Mouse (Mus musculus) midbrain, embryonic 12.5 days (tissue): ENCODE results near the gene Tcte2. TPM values are rescaled to one million over a fixed set of nuclear protein-coding genes. Genes with fewer than 3 reads are reported as not detected.
A peak's percentile ranks its signal among the peaks of the same experiment; 100 is the strongest.

Experiments used
- ATAC-seq: fragments of 200-750 bp; cut with Nextera tagmentation; 2 replicates; pipeline ENCODE4 v1.8.0; 2017; ENCODE audit warnings: low read depth, moderate TSS enrichment, moderate library complexity; ENCODE audit not compliant: low FRiP score
- H3K27ac ChIP-seq: fragments of 300-500 bp; sonication (generic); replicated peaks from 2 replicates; pipeline ENCODE4 v1.5.1; 2016; ENCODE audit warnings: mild to moderate bottlenecking
- H3K27me3 ChIP-seq: fragments of 300-500 bp; sonication (generic); 2 replicates; pipeline ENCODE4 v1.6.1; 2016; ENCODE audit warnings: mild to moderate bottlenecking
- H3K36me3 ChIP-seq: fragments of 300-500 bp; sonication (generic); 2 replicates; pipeline ENCODE4 v1.6.1; 2016
- H3K4me1 ChIP-seq: fragments of 300-500 bp; sonication (generic); 2 replicates; pipeline ENCODE4 v1.6.1; 2016
- H3K4me2 ChIP-seq: fragments of 300-500 bp; sonication (generic); replicated peaks from 2 replicates; pipeline ENCODE4 v1.6.1; 2016; ENCODE audit warnings: mild to moderate bottlenecking, moderate library complexity
- H3K4me3 ChIP-seq: fragments of 300-500 bp; sonication (generic); 2 replicates; pipeline ENCODE4 v1.5.1; 2016; ENCODE audit warnings: mild to moderate bottlenecking
- H3K9ac ChIP-seq: fragments of 300-500 bp; sonication (generic); replicated peaks from 2 replicates; pipeline ENCODE4 v1.6.1; 2016; ENCODE audit warnings: mild to moderate bottlenecking, moderate library complexity
- H3K9me3 ChIP-seq: fragments of 300-500 bp; sonication (generic); 2 replicates; pipeline ENCODE4 v1.6.1; 2016; ENCODE audit warnings: mild to moderate bottlenecking
- WGBS: fragments of 180-500 bp; shearing (Covaris S2); methylation state at CpG from one replicate; pipeline ENCODE4 v1.1.7; 2016; 5-methylcytosine and 5-hydroxymethylcytosine counted together
- polyA plus RNA-seq: library from polyadenylated mRNA; unstranded; fragments of >200 nt; fragmentation: Nextera tagmentation; extraction: Ambion mirVana; gene quantifications from 2 replicates; pipeline ENCODE4 v1.2.1, GENCODE M21; 2016

Tcte2 gene
- polyA plus RNA-seq, 1 experiment from 2014 or later = 16.6 TPM

GRCm38 (mm10) chr17:13733971-13734370 lies 27.7 kb downstream of the Tcte2 start:
- H3K27me3 ChIP-seq = no peaks in the 10 kb centered on the region
- H3K36me3 ChIP-seq = no peaks in the 10 kb centered on the region
- H3K9me3 ChIP-seq = no peaks in the 10 kb centered on the region
- peaks cover 3% of the 10 kb centered on the region for H3K4me1 ChIP-seq
- WGBS = 87% methylated on average over 5 of the region's 5 CpGs
- no peak overlapping the region for H3K4me3 ChIP-seq
- H3K27ac ChIP-seq = no peak overlapping the region
- no peak for ATAC-seq
- no peak overlapping the region for H3K9ac ChIP-seq
- no peak overlapping the region for H3K4me2 ChIP-seq

- no peak for ATAC-seq
- H3K4me3 ChIP-seq = no peak overlapping the region
- no peak overlapping the region for H3K9ac ChIP-seq
- no peaks in the 10 kb centered on the region for H3K36me3 ChIP-seq
- no peak overlapping the region for H3K27ac ChIP-seq
- no peak overlapping the region for H3K4me2 ChIP-seq
- peaks cover 3% of the 10 kb centered on the region for H3K4me1 ChIP-seq
- WGBS = 55% methylated on average over 8 of the region's 8 CpGs
- H3K27me3 ChIP-seq = no peaks in the 10 kb centered on the region
- H3K9me3 ChIP-seq = no peaks in the 10 kb centered on the region
Observed at GRCm38 (mm10) chr17:13732685-13733084, 28.9 kb downstream of the Tcte2 start.

GRCm38 (mm10) chr17:13731727-13732112 lies 29.9 kb downstream of the Tcte2 start:
- ATAC-seq = no peak
- no peaks in the 10 kb centered on the region for H3K27me3 ChIP-seq
- no peaks in the 10 kb centered on the region for H3K36me3 ChIP-seq
- no peak overlapping the region for H3K4me3 ChIP-seq
- H3K4me2 ChIP-seq = no peak overlapping the region
- H3K27ac ChIP-seq = no peak overlapping the region
- 71% methylated on average over 4 of the region's 4 CpGs for WGBS
- no peaks in the 10 kb centered on the region for H3K9me3 ChIP-seq
- no peaks in the 10 kb centered on the region; the same call in 1 of the 2 replicates for H3K4me1 ChIP-seq
- H3K9ac ChIP-seq = no peak overlapping the region

GRCm38 (mm10) chr17:13730980-13731726 lies 30.5 kb downstream of the Tcte2 start:
- Histone ChIP-seq H3K27me3 (no peaks in the 10 kb centered on the region), H3K4me1 (no peaks in the 10 kb centered on the region; the same call in 1 of the 2 replicates), H3K36me3 (no peaks in the 10 kb centered on the region), H3K4me3 (no peak overlapping the region), H3K9ac (no peak overlapping the region), H3K27ac (no peak overlapping the region), H3K4me2 (no peak overlapping the region), H3K9me3 (no peaks in the 10 kb centered on the region)
- ATAC-seq = no peak
- WGBS = 90% methylated on average over 6 of the region's 6 CpGs

GRCm38 (mm10) chr17:13726832-13727355 lies 34.7 kb downstream of the Tcte2 start:
- Histone ChIP-seq H3K4me3 (no peak overlapping the region), H3K9me3 (no peaks in the 10 kb centered on the region), H3K36me3 (no peaks in the 10 kb centered on the region), H3K9ac (no peak overlapping the region), H3K27ac (no peak overlapping the region), H3K4me1 (peaks cover 17% of the 10 kb centered on the region), H3K27me3 (no peaks in the 10 kb centered on the region), H3K4me2 (no peak overlapping the region)
- WGBS = 91% methylated on average over 8 of the region's 8 CpGs
- ATAC-seq = no peak

GRCm38 (mm10) chr17:13725004-13725550 lies 36.5 kb downstream of the Tcte2 start:
- no peaks in the 10 kb centered on the region for H3K9me3 ChIP-seq
- H3K27me3 ChIP-seq = no peaks in the 10 kb centered on the region
- H3K4me3 ChIP-seq = no peak overlapping the region
- H3K27ac ChIP-seq = no peak overlapping the region
- no peak for ATAC-seq
- WGBS = 56% methylated on average over 4 of the region's 4 CpGs
- H3K36me3 ChIP-seq = no peaks in the 10 kb centered on the region
- no peak overlapping the region for H3K4me2 ChIP-seq
- H3K9ac ChIP-seq = no peak overlapping the region
- peaks cover 19% of the 10 kb centered on the region for H3K4me1 ChIP-seq

- WGBS = 14% methylated on average over 2 of the region's 2 CpGs
- Histone ChIP-seq H3K9ac (no peak overlapping the region), H3K4me2 (no peak overlapping the region), H3K9me3 (no peaks in the 10 kb centered on the region), H3K4me3 (no peak overlapping the region), H3K27ac (peak overlapping the region; percentile 64), H3K27me3 (no peaks in the 10 kb centered on the region), H3K4me1 (peaks cover 19% of the 10 kb centered on the region), H3K36me3 (no peaks in the 10 kb centered on the region)
- peak; percentile 78 for ATAC-seq
Observed at GRCm38 (mm10) chr17:13722434-13722833, 39.2 kb downstream of the Tcte2 start.

- Histone ChIP-seq H3K36me3 (no peaks in the 10 kb centered on the region), H3K9me3 (no peaks in the 10 kb centered on the region), H3K4me1 (peaks cover 19% of the 10 kb centered on the region), H3K4me3 (no peak overlapping the region), H3K9ac (no peak overlapping the region), H3K4me2 (no peak overlapping the region), H3K27ac (peak overlapping the region; percentile 64; the same call in 1 of the 2 replicates), H3K27me3 (no peaks in the 10 kb centered on the region)
- WGBS = 87% methylated on average over 2 of the region's 2 CpGs
- ATAC-seq = no peak
Observed at GRCm38 (mm10) chr17:13721372-13721771, 40.3 kb downstream of the Tcte2 start.

GRCm38 (mm10) chr17:13720187-13720586 lies 41.4 kb downstream of the Tcte2 start:
- ATAC-seq = no peak
- 91% methylated on average over 5 of the region's 5 CpGs for WGBS
- no peak overlapping the region for H3K9ac ChIP-seq

GRCm38 (mm10) chr17:13717428-13717827 lies 44.2 kb downstream of the Tcte2 start:
- no peaks in the 10 kb centered on the region for H3K36me3 ChIP-seq
- WGBS = 95% methylated on average over 11 of the region's 11 CpGs

More at GRCm38 (mm10) chr17:13720187-13720586, 41.4 kb downstream of the Tcte2 start:
- Histone ChIP-seq H3K4me2 (no peak overlapping the region), H3K27me3 (no peaks in the 10 kb centered on the region), H3K4me3 (no peak overlapping the region), H3K4me1 (peaks cover 18% of the 10 kb centered on the region), H3K27ac (no peak overlapping the region), H3K9me3 (no peaks in the 10 kb centered on the region), H3K36me3 (no peaks in the 10 kb centered on the region)

GRCm38 (mm10) chr17:13716336-13716735 lies 45.3 kb downstream of the Tcte2 start:
- H3K27me3 ChIP-seq = no peaks in the 10 kb centered on the region
- H3K27ac ChIP-seq = no peak overlapping the region
- 90% methylated on average over 6 of the region's 6 CpGs for WGBS

More at GRCm38 (mm10) chr17:13717428-13717827, 44.2 kb downstream of the Tcte2 start:
- no peak overlapping the region for H3K27ac ChIP-seq
- no peak overlapping the region for H3K4me3 ChIP-seq
- no peaks in the 10 kb centered on the region for H3K27me3 ChIP-seq
- H3K9ac ChIP-seq = no peak overlapping the region
- no peaks in the 10 kb centered on the region for H3K9me3 ChIP-seq
- peaks cover 7% of the 10 kb centered on the region for H3K4me1 ChIP-seq
- H3K4me2 ChIP-seq = no peak overlapping the region
- no peak for ATAC-seq

GRCm38 (mm10) chr17:13715511-13715910 lies 46.1 kb downstream of the Tcte2 start:
- H3K4me1 ChIP-seq = no peaks in the 10 kb centered on the region
- no peak overlapping the region for H3K9ac ChIP-seq
- no peak overlapping the region for H3K27ac ChIP-seq
- no peaks in the 10 kb centered on the region for H3K27me3 ChIP-seq
- H3K4me3 ChIP-seq = no peak overlapping the region
- H3K4me2 ChIP-seq = no peak overlapping the region
- no peaks in the 10 kb centered on the region for H3K9me3 ChIP-seq
- ATAC-seq = no peak
- no peaks in the 10 kb centered on the region for H3K36me3 ChIP-seq
- 78% methylated on average over 9 of the region's 9 CpGs for WGBS

More at GRCm38 (mm10) chr17:13716336-13716735, 45.3 kb downstream of the Tcte2 start:
- no peak for ATAC-seq
- H3K36me3 ChIP-seq = no peaks in the 10 kb centered on the region
- no peak overlapping the region for H3K4me3 ChIP-seq
- no peaks in the 10 kb centered on the region for H3K9me3 ChIP-seq
- H3K9ac ChIP-seq = no peak overlapping the region
- no peaks in the 10 kb centered on the region for H3K4me1 ChIP-seq
- H3K4me2 ChIP-seq = no peak overlapping the region
